Mouse (Mus musculus) G1E (cell line): ENCODE measurements around the gene Nell2.

Source experiments
- CTCF ChIP-seq: IDR thresholded peaks from 2 replicates; pipeline ENCODE4 v1.5.1; 2012; ENCODE audit warnings: low read depth, low read length, inconsistent platforms, mixed read lengths
- GATA1 ChIP-seq: IDR thresholded peaks from 2 replicates; pipeline ENCODE4 v1.6.1; 2012; ENCODE audit warnings: borderline replicate concordance, low read length, inconsistent platforms, mixed read lengths

DNA sequence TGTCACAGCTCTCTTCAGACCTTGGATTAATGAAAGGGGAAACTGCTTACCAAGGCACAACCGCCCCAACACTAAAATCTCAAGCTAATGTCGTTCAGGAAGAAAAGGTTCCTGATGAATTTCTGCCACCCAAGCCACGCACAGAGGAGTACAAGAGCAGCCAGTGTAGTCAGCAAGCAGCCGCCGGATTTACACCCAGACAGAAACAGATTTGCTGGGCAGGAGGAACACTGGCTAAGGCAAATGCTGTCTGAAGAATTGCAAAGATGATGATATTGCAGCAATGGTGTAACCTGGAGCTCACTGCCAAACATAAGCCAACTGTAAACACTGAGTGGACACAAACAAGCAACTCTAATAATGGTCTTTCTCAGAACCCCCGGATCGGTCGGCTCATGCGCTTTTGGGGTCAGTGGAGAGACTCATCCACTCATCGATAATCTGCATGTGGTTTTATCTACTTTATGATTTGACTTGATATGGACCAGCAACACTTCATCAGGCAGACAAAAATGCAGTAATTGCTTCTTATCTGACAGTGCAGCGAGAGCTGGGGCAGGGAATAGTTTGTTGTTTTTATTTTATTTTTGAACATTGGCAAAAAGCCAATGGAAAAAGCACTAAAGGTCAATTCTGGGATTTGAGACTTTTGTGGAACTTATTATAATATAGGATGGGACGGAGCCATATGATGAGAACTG is 389.5 kb downstream of the Nell2 start:
- TF ChIP-seq CTCF (no peak), GATA1 (no peak)
